Mouse (Mus musculus) lung, postnatal 0 days (tissue): ENCODE data around the gene Vps37b.

Experiments used
- CTCF ChIP-seq: IDR thresholded peaks from 2 replicates; pipeline ENCODE4 v1.5.1; 2016; ENCODE audit warnings: antibody characterized with exemption, mild to moderate bottlenecking
- EP300 ChIP-seq: IDR thresholded peaks from 2 replicates; pipeline ENCODE4 v1.6.1; 2016; ENCODE audit warnings: antibody characterized with exemption, mild to moderate bottlenecking, control low read depth

GRCm38 (mm10) chr5:123998370-123998769 lies 33.7 kb downstream of the Vps37b start:
- TF ChIP-seq CTCF, result no peak
- no peak for TF ChIP-seq EP300
